Mouse (Mus musculus) naive thymus-derived CD4-positive, alpha-beta T cell, adult 2 months (primary cell): ENCODE measurements around the gene Olfr653.
A peak's percentile ranks its signal among the peaks of the same experiment; 100 is the strongest.

Source experiments
- DNase-seq: peaks from one replicate; pipeline ENCODE4 v3.0.0-alpha.2; 2011; ENCODE audit warnings: low read depth

Gene Olfr653

DNA sequence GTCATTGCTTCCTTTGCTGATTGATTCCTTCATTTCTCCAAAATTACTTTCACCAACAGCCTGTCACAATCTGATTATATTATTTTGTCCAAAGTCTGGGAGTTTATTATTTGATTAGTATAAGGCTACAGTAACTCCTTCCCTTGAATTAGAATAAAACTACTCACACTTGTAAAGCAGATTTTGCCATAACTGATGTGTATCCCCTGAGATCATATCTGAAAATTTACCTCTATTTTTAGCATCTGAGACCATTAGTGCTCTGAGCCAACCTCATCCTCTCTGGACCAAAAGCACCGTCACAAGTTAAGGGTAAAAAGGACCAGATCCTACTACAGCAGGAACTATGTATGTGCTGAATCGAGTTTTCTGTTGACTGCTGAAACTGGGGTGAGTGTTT lies at the start of gene Olfr653:
TSS of gene Olfr653 (plus strand) at position 301 of the 400 bp plus-strand sequence.
- no peak for DNase-seq

DNA sequence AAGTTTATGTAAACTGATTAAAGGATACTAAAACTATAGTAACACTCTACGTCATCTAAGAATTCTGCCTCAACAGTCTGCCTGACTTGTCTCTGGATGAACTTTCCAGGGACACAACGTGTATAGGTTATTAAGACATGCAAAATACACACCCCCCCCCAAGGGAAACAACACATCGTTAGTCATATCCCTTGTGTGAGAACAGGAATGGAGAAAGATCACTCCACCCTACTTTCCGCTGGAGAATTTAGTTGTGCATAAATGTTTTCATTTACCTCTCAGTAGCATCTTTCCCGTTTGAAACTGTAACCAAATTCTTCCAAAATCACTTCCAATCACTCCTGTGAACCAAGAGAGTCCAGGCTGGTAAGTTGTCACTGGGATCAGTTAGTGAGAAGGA lies 27.3 kb upstream of the Olfr653 start, which contains the start of gene Olfr651:
TSS of gene Olfr651 (plus strand) at position 301 of the 400 bp plus-strand sequence.
- no peak for DNase-seq

DNA sequence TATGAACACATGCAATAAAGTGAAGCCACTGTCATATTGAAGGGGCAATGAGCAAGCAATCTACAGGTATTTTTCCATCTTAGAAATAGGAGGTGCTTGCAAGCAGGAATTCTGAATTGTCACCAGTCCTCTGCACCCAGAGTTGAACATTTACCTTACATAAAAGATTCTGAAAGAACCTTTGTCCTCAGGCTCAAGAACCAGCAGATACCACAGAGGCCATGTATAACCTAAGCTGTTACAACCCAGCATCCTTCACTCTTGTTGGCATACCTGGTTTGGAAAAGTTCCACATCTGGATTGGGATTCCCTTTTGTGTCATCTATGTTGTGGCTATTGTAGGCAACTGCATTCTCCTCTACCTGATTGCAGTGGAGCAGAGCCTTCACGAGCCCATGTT lies 24.4 kb upstream of the Olfr653 start:
- DNase-seq, result no peak

DNA sequence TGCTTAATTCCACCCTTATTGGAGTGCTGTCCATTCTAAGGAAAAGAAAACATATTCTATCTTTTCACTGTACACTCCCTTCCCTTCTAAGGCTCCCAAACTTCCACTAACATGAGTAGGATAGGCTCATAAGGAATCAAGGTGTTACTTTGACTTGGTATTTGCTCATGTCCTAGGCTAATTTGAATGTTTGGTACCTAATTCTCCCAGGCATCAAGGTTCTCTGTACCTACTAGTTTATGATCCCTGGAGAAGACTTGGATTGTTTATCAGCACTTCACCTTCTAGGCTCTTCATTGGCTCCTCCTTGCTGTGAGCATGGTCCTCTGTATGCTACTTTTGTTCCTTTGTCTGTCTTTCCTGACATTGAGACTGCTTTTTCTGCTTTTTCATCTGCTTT lies 16.5 kb upstream of the Olfr653 start, which contains the start of gene Olfr652:
TSS of gene Olfr652 (plus strand) at position 301 of the 400 bp plus-strand sequence.
- DNase-seq, result no peak

DNA sequence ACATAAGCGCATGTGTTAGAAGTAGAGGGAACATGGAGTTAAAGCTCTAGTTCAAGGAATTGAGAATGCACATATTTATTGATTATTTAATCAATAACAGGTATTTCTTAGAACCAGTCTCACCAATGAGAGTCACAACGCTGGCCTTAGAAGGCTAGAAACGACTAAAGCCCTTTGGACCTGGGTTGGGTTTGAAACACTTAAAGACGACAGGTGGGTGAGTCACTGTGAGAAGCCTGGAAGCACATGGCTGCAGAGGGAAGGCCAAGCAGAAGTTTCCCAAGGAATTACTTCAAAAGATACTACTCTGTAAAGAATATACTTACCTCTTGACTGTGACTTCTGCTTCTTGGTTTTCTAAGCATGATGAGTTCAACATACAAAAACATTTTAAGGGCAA lies 3.7 kb downstream of the Olfr653 start:
- DNase-seq, result no peak

DNA sequence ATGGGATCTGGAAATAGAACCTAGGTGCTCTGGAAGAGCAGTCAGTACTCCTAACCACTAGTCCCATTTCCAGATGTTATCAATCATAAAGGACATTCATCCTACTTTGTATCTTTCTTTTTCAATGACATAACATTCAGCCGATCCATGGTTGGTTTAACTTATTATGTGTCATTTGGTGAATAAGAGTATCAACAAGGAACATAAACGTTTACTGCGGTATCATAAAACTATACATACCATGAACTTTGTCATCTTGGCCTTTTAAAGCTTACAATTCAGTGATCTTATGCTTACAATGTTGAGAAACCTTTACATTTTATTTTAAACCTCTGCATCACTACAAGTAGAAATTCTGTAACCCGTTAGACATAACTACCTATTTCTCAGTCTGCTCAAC lies 4.3 kb downstream of the Olfr653 start:
- DNase-seq, result no peak

DNA sequence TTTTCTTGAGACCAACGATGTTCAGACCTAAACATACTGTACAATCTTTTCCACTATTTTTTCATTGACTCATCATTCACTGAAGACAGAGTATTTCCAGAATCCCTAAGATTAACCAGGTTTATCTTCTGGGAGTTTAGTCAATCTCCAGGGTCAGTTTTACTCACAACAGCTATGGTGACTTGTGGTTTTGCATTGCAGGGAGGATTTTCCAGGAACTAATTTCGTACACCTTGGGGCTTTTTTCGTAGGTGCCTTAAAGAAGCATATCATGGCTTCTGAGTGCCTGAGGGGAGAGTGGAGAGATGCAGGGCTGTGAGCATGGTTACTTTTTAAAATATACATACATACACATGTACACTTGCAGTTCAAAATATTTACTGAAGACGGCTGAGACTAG lies 9.6 kb downstream of the Olfr653 start, which contains the start of gene Olfr654:
TSS of gene Olfr654 (plus strand) at position 301 of the 400 bp plus-strand sequence.
- no peak for DNase-seq

DNA sequence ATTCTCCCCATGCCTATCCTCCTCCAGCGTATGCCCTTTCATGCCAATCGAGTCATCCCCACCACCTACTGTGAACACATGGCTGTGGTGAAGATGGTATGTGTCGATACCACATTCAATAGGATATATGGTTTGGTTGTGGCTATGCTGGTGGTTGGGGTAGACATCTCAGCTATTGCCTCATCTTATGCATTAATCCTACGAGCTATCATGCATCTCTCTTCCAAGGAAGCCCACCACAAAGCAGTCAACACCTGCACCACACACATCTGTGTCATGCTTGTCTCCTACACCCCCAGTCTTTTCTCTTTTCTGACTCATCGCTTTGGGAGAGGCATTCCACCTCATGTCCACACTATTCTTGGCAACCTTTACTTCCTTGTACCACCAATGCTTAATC lies 11.2 kb downstream of the Olfr653 start:
- no peak for DNase-seq

DNA sequence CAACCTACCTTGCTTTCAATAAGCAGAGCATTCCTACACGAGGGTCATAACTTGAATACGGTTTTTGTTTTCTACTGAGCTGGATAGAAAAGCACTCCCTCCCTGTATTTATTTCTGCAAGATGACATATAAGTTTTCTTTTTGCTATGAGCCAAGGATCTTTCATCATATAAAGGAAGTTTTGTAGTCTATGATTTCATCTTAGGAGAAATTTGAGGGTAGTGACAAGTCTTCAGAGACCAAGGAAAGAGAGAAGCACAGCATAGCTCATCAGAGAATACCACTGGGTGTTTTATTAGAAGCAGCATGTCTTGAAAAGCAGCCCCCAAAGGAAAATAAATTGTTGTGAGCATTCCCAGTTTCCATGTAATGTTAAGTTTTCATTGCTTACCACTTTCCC lies 24.6 kb downstream of the Olfr653 start, which contains the start of gene Olfr655:
TSS of gene Olfr655 (minus strand) at position 101 of the 400 bp plus-strand sequence.
- DNase-seq, result no peak

DNA sequence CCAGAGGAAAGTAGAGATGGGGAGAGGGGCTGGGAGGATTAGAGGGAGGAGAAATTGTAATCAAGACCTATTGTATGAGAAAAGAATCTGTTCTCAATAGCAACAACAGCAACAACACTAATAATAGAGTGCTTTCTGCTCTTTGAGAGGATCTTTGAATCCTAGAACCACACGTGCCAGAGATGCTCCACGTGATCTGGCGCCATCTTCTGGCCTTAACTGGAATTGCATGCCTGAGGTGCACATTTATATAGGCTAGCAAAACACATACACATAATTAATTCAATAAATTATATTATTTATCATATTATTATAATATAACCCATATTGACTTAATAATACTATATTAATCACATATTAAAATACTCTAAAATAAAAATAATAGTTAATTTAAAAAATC lies 26.1 kb downstream of the Olfr653 start:
- DNase-seq, result peak; percentile 81

DNA sequence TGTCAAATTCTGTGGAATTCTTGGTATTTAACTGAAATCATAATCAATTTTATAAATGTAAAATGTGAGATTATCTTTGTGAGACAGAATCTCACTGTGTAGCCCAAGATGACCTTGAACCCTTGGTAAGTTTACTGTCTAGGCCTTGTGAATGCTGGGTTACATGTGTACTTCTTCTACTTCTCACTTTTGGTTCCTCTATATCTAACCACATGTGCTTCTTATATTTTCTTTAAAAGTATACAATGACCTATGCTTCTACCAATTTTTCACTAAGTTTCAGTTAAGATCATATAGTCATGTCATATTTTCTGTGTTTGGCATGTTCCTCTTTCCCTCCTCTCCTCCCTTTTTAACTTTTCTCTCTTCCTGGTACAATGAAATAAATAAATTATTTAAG lies 27.6 kb downstream of the Olfr653 start:
- DNase-seq, result no peak

DNA sequence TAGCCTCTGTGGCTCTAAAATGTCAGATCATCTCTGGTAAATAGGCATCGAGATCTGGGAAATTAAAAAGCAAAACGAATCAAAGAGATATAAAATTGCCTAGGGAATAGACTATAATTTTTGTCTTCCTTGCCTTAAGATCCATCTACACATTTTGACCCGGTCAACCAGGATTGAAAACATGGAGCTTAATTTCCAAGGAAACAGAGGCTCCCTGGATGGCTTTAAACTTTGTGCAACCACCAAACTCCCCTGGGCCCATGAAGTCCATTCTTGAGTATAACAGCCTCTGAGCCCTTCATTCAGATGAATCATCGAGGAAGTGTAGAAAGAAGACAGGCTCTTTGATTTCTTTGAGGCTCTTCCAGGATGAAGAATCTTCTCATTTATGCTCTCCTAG lies 36.5 kb downstream of the Olfr653 start, which contains the start of gene Olfr656:
TSS of gene Olfr656 (plus strand) at position 301 of the 400 bp plus-strand sequence.
- DNase-seq, result no peak

DNA sequence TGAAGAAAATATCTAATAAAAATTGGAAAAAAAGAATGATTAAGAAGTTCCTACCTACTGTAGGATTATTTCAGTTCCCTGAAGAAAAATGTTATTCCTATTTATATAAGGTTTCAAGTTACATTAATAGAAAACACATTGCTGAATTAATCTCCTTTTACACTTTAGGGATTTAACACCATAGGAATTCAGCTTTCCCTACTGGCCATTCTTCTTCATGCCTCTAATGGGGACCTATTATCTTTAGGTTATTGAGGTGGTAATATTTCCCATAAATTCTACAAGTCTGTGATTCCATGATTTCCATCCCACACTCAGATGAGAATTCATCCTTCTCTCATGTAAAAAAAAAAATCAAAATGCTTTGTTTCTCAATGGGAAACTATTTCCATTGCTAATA lies 47.4 kb downstream of the Olfr653 start, which contains the start of gene Olfr657:
TSS of gene Olfr657 (plus strand) at position 301 of the 400 bp plus-strand sequence.
- no peak for DNase-seq
